Mouse (Mus musculus) forebrain, embryonic 11.5 days (tissue): ENCODE results near the gene Slc35c2. TPM values are rescaled to one million over a fixed set of nuclear protein-coding genes. Genes with fewer than 3 reads are reported as not detected.

Source experiments
- ATAC-seq: fragments of 200-750 bp; cut with Nextera tagmentation; replicated peaks from 2 replicates; pipeline ENCODE4 v1.8.0; 2017; ENCODE audit warnings: moderate TSS enrichment; ENCODE audit not compliant: low FRiP score
- DNase-seq: peaks from one replicate; pipeline ENCODE4 v3.0.0-alpha.2; 2017; ENCODE audit warnings: low spot score
- H3K27ac ChIP-seq: fragments of 300-500 bp; sonication (generic); 2 replicates; pipeline ENCODE4 v1.5.1; 2014; ENCODE audit warnings: low read depth, low read length
- H3K27me3 ChIP-seq: fragments of 300-500 bp; sonication (generic); 2 replicates; pipeline ENCODE4 v1.6.1; 2014; ENCODE audit warnings: mild to moderate bottlenecking, low read length, mixed read lengths; ENCODE audit not compliant: control insufficient read depth, insufficient read depth
- H3K36me3 ChIP-seq: fragments of 300-500 bp; sonication (generic); 2 replicates; pipeline ENCODE4 v1.6.1; 2014; ENCODE audit warnings: mild to moderate bottlenecking, low read length, moderate library complexity, mixed read lengths; ENCODE audit not compliant: control insufficient read depth, insufficient read depth
- H3K4me1 ChIP-seq: fragments of 300-500 bp; sonication (generic); replicated peaks from 2 replicates; pipeline ENCODE4 v1.6.1; 2014; ENCODE audit warnings: low read length, mixed read lengths; ENCODE audit not compliant: control insufficient read depth, insufficient read depth
- H3K4me2 ChIP-seq: fragments of 300-500 bp; sonication (generic); 2 replicates; pipeline ENCODE4 v1.6.1; 2014; ENCODE audit warnings: low read depth, mild to moderate bottlenecking, low read length, moderate library complexity, mixed read lengths; ENCODE audit not compliant: severe bottlenecking
- H3K4me3 ChIP-seq: fragments of 300-500 bp; sonication (generic); 2 replicates; pipeline ENCODE4 v1.5.1; 2014; ENCODE audit warnings: low read depth, low read length
- H3K9ac ChIP-seq: fragments of 300-500 bp; sonication (generic); 2 replicates; pipeline ENCODE4 v1.6.1; 2014; ENCODE audit warnings: low read length
- H3K9me3 ChIP-seq: fragments of 300-500 bp; sonication (generic); 2 replicates; pipeline ENCODE4 v1.6.1; 2016; ENCODE audit warnings: low read length, mixed read lengths; ENCODE audit not compliant: control insufficient read depth
- WGBS: fragments of 180-500 bp; shearing (Covaris S2); extraction: QIAGEN DNeasy Blood & Tissue Kit; methylation state at CpG from one replicate; pipeline ENCODE4 v1.1.7; 2014; 5-methylcytosine and 5-hydroxymethylcytosine counted together
- polyA plus RNA-seq: library from polyadenylated mRNA; unstranded; fragments of >200 nt; fragmentation: Nextera tagmentation; extraction: Ambion mirVana; gene quantifications from 2 replicates; pipeline ENCODE4 v1.2.1, GENCODE M21; 2014

Gene Slc35c2
- polyA plus RNA-seq, 1 experiment from 2014 or later, result 54.3 TPM

DNA sequence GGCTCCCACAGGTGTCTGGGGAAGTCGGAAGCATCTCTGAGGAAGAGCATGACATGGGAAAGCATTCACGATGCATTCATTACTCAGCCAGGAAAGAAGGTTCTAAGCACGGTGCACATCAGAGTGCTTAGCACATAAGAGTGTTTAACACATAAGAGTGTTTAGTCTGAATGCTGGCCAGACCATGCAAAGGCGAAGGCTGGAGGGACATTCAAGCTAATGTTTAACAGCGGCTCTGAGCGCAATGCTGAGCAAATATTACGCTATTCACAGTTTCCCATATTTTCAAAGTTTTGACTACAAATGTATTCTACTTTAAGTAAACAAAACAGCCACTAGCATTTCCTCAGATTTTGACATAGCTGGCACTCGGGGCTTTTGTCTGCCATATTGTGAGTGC is 17.8 kb upstream of the Slc35c2 start:
- Histone ChIP-seq H3K9ac (no peak overlapping the region), H3K4me1 (peaks cover 8% of the 10 kb centered on the region; the same call in 1 of the 2 replicates), H3K4me2 (no peak overlapping the region), H3K4me3 (no peak overlapping the region), H3K27ac (no peak overlapping the region), H3K9me3 (no peaks in the 10 kb centered on the region), H3K36me3 (peaks cover 3% of the 10 kb centered on the region), H3K27me3 (no peaks in the 10 kb centered on the region)
- ATAC-seq (no peak), DNase-seq (no peak)
- 96% methylated on average over 8 of the region's 8 CpGs for WGBS

DNA sequence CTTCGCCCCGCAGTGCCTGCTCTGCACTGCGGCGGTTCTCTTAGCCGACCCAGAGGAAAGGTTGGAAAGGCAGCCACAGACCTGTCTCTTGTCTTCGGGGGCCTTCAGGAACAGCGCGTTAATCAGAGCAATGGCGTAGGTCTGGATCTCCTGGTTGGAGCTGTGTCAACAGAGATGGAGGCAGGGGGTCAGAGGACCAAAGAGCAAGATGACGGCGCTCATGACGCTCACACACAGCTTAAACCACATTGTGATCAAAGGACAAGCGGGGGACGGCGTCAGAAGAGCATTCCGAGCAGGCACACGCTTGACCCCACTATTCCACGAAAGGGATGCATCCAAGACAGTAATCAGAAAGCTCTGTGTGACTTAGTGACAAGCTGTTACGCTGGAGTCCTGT is 17.1 kb upstream of the Slc35c2 start:
- 0 out of 2 replicates have a peak, but pooled peaks cover 3% of the 10 kb centered on the region for H3K4me1 ChIP-seq

GRCm38 (mm10) chr2:165303354-165304012 is 15.8 kb upstream of the Slc35c2 start:
- Histone ChIP-seq H3K9ac (no peak overlapping the region), H3K9me3 (no peaks in the 10 kb centered on the region), H3K36me3 (peaks cover 3% of the 10 kb centered on the region), H3K4me2 (no peak overlapping the region), H3K27ac (no peak overlapping the region), H3K27me3 (no peaks in the 10 kb centered on the region), H3K4me1 (no peaks in the 10 kb centered on the region), H3K4me3 (no peak overlapping the region)
- DNase-seq, result no peak
- no peak for ATAC-seq
- WGBS, result 90% methylated on average over 6 of the region's 6 CpGs

More for the DNA sequence above, 17.1 kb upstream of the Slc35c2 start:
- peaks cover 3% of the 10 kb centered on the region for H3K36me3 ChIP-seq
- no peaks in the 10 kb centered on the region for H3K27me3 ChIP-seq
- no peak overlapping the region for H3K4me2 ChIP-seq
- H3K4me3 ChIP-seq, result no peak overlapping the region
- DNase-seq (no peak), ATAC-seq (no peak)
- H3K9me3 ChIP-seq, result no peaks in the 10 kb centered on the region
- no peak overlapping the region for H3K9ac ChIP-seq
- 89% methylated on average over 19 of the region's 19 CpGs for WGBS
- H3K27ac ChIP-seq, result no peak overlapping the region

DNA sequence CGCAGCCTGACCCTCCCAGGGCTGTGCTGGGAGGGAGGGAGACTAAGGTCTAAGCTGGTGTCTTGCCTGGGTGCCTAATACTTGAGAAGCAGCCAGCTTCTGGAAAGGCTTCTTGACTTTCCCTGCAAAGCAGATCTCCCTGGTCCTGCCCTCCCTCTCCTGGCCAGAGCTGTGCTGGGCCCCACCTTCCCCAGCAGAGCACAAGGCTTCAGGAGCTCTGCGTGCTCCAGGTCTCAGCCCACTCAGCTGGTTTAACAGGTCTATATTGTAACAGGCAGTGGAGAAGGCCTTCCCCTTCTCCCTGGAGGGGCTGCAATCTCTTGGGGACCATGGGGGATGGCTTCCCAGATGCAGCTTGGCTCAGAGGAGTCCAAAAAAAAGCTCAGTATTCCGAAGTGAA is 13.7 kb upstream of the Slc35c2 start:
- no peaks in the 10 kb centered on the region for H3K9me3 ChIP-seq
- H3K36me3 ChIP-seq, result peaks cover 3% of the 10 kb centered on the region
- ATAC-seq (no peak), DNase-seq (no peak)
- H3K27ac ChIP-seq, result no peak overlapping the region
- no peaks in the 10 kb centered on the region for H3K27me3 ChIP-seq
- no peaks in the 10 kb centered on the region for H3K4me1 ChIP-seq
- WGBS, result 53% methylated on average over 3 of the region's 3 CpGs
- no peak overlapping the region for H3K4me3 ChIP-seq
- no peak overlapping the region for H3K4me2 ChIP-seq
- H3K9ac ChIP-seq, result 0 out of 2 replicates have a peak overlapping the region, but pooled peaks have one; percentile 5

- H3K27ac ChIP-seq, result no peak overlapping the region
- WGBS, result 80% methylated on average over 6 of the region's 6 CpGs
Observed at GRCm38 (mm10) chr2:165300885-165301284, 13.2 kb upstream of the Slc35c2 start.

DNA sequence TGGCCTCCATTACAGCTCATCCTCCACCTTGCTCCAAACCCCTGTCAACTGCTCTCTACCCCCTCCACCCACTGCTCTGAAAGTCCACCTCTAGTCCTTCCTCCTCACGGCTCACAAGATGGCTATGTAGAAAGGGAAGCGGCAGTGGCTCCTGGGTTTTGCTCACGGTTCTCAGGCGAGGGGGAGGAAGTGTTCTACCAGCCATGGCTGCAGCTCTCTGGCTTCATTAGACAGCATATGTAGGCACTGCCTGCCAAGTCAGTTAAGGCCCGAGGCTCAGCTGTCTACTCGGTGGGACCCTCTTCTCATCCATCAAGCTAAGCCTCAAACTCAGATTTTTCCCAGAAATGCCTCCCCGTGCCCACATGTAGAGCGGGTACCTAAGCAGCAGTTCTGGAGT is 12.8 kb upstream of the Slc35c2 start:
- Histone ChIP-seq H3K4me2 (no peak overlapping the region), H3K9ac (no peak overlapping the region), H3K9me3 (no peaks in the 10 kb centered on the region), H3K4me1 (no peaks in the 10 kb centered on the region), H3K4me3 (no peak overlapping the region), H3K36me3 (peaks cover 3% of the 10 kb centered on the region), H3K27ac (no peak overlapping the region), H3K27me3 (no peaks in the 10 kb centered on the region)
- WGBS, result 86% methylated on average over 8 of the region's 8 CpGs
- DNase-seq, result no peak
- ATAC-seq, result no peak

More at GRCm38 (mm10) chr2:165300885-165301284, 13.2 kb upstream of the Slc35c2 start:
- no peaks in the 10 kb centered on the region for H3K4me1 ChIP-seq
- no peak for DNase-seq
- peaks cover 3% of the 10 kb centered on the region for H3K36me3 ChIP-seq
- H3K4me2 ChIP-seq, result no peak overlapping the region
- ATAC-seq, result no peak
- no peaks in the 10 kb centered on the region for H3K9me3 ChIP-seq
- H3K4me3 ChIP-seq, result no peak overlapping the region
- no peak overlapping the region for H3K9ac ChIP-seq
- H3K27me3 ChIP-seq, result no peaks in the 10 kb centered on the region

DNA sequence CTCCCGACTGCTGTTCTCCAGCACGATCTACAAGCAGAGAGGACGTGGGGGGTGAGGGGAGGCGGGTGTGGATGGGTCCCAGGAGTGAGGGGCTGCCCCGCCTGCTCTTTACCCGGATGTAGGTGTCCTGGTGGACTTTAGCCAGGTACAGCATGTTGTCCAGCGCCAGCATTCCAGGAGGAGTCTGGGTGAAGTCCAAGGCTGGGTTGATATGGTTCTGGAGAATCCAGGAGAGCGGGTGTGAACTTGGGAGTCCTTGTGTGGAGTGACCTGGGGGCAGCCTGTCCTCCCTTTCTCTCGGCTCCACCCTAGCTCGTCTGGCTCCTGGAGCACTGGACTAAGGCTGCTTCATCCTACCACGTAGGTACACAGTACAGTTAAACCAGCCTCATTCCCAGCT is 9.8 kb upstream of the Slc35c2 start:
- Histone ChIP-seq H3K27me3 (no peaks in the 10 kb centered on the region), H3K9me3 (no peaks in the 10 kb centered on the region), H3K4me1 (no peaks in the 10 kb centered on the region), H3K36me3 (peaks cover 4% of the 10 kb centered on the region), H3K9ac (no peak overlapping the region), H3K4me2 (no peak overlapping the region), H3K4me3 (no peak overlapping the region), H3K27ac (no peak overlapping the region)
- DNase-seq (no peak), ATAC-seq (no peak)
- 92% methylated on average over 11 of the region's 11 CpGs for WGBS

GRCm38 (mm10) chr2:165296571-165296970 is 8.9 kb upstream of the Slc35c2 start:
- no peak for DNase-seq
- H3K4me1 ChIP-seq, result no peaks in the 10 kb centered on the region
- H3K36me3 ChIP-seq, result peaks cover 8% of the 10 kb centered on the region
- ATAC-seq, result no peak
- no peak overlapping the region for H3K4me3 ChIP-seq
- 93% methylated on average over 18 of the region's 18 CpGs for WGBS
- no peaks in the 10 kb centered on the region for H3K27me3 ChIP-seq
- no peak overlapping the region for H3K4me2 ChIP-seq
- H3K27ac ChIP-seq, result no peak overlapping the region
- no peaks in the 10 kb centered on the region for H3K9me3 ChIP-seq
- H3K9ac ChIP-seq, result no peak overlapping the region
